Comparison of ENCODE assay signal across 12 mouse cellular contexts in the genomic region with DNA sequence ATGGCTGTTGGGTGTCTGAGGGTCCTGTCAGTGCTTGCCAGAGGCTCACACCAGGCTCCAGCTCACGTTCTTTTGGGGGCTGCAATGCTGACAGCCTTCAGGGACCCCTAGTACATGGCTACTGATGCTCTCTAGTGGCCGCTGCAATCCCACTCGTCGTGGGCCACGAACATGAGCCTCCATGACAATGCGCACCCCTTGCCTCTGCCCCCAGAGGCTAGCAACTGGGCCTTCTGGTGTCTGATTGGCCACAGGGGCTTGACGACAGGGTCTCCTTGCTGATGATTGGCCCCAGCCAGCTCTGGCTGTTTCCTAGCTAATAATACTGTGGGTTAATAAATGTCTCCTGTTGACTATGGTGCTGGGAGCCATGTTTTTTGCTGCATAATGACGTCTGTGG.
DNase-seq lines count a peak whose midpoint lies in the region; ATAC-seq and TF ChIP-seq lines count a peak whose summit lies in the region.
"Had no signal": no experiment of that assay in that cellular context is flagged by ENCODE, and none has a peak within 500 bp of the region (broad histone marks: within the 10 kb centered on the region; RNA-seq: fewer than 3 reads in every experiment).

No protein-coding gene starts in this region.

- H3K9me3 ChIP-seq in heart, embryonic 13.5 days = peaks cover 59% of the 10 kb centered on the region
- H3K9me3 ChIP-seq in embryonic facial prominence, embryonic 15.5 days (replicated peaks) = peaks cover 30% of the 10 kb centered on the region
- H3K9me3 ChIP-seq in liver, postnatal 0 days (ENCODE audit: low read length) = peaks cover 3% of the 10 kb centered on the region

- H3K9ac ChIP-seq in heart, embryonic 13.5 days = no peak overlapping the region
- H3K9ac ChIP-seq in embryonic facial prominence, embryonic 15.5 days = no peak overlapping the region
- H3K9ac ChIP-seq in liver, postnatal 0 days (replicated peaks) = no peak overlapping the region
- H3K9ac ChIP-seq: lung, embryonic 14.5 days had no signal

- 79% methylated on average over 8 of the region's 8 CpGs for WGBS in heart, embryonic 13.5 days
- WGBS in embryonic facial prominence, embryonic 15.5 days = 74% methylated on average over 8 of the region's 8 CpGs
- WGBS in liver, postnatal 0 days (ENCODE audit: insufficient replicate concordance) = 72% methylated on average over 8 of the region's 8 CpGs

- H3K27me3 ChIP-seq in heart, embryonic 13.5 days (replicated peaks) = no peaks in the 10 kb centered on the region
- H3K27me3 ChIP-seq in embryonic facial prominence, embryonic 15.5 days = no peaks in the 10 kb centered on the region
- H3K27me3 ChIP-seq in liver, postnatal 0 days (ENCODE audit: insufficient read depth, low read length) = no peaks in the 10 kb centered on the region

- H3K36me3 ChIP-seq in heart, embryonic 13.5 days = peaks cover 13% of the 10 kb centered on the region; the same call in 1 of the 2 replicates
- H3K36me3 ChIP-seq in embryonic facial prominence, embryonic 15.5 days = no peaks in the 10 kb centered on the region
- H3K36me3 ChIP-seq in liver, postnatal 0 days (replicated peaks; ENCODE audit: insufficient read depth, low read length) = no peaks in the 10 kb centered on the region

- TF ChIP-seq CTCF in liver, postnatal 0 days (IDR thresholded peaks at IDR 0.05; ENCODE audit: low read depth) = no peak

- intact Hi-C loops in heart, postnatal 36 days (cut with DNase I) = no loop called here

- DNase-seq in heart, postnatal 36 days = no peak
- peak; percentile 79 for DNase-seq in R1 (ENCODE audit: low read depth, low spot score)
- DNase-seq in liver, postnatal 0 days = no peak
- no peak for DNase-seq in urinary bladder, adult 2 months (ENCODE audit: low spot score)
- DNase-seq: cerebellum, postnatal 36 days; kidney, postnatal 25 days; lung, embryonic 14.5 days; right cerebral cortex, adult 18-20 months; thymus, adult 2 months had no signal

- peaks cover 22% of the 10 kb centered on the region for H3K4me1 ChIP-seq in heart, embryonic 13.5 days
- H3K4me1 ChIP-seq in embryonic facial prominence, embryonic 15.5 days = peaks cover 9% of the 10 kb centered on the region
- H3K4me1 ChIP-seq in liver, postnatal 0 days (ENCODE audit: insufficient read depth) = peaks cover 6% of the 10 kb centered on the region; the same call in 1 of the 2 replicates

- no peak overlapping the region for H3K4me2 ChIP-seq in heart, embryonic 13.5 days
- no peak overlapping the region for H3K4me2 ChIP-seq in embryonic facial prominence, embryonic 15.5 days (replicated peaks)
- no peak overlapping the region for H3K4me2 ChIP-seq in liver, postnatal 0 days (ENCODE audit: low read depth, low read length)

- TF ChIP-seq EP300 in liver, postnatal 0 days (IDR thresholded peaks at IDR 0.05; ENCODE audit: low read depth) = no peak

- no peak overlapping the region for H3K4me3 ChIP-seq in heart, embryonic 13.5 days
- H3K4me3 ChIP-seq in embryonic facial prominence, embryonic 15.5 days (replicated peaks) = no peak overlapping the region
- H3K4me3 ChIP-seq in liver, postnatal 0 days (ENCODE audit: low read depth, low read length) = no peak overlapping the region

- ATAC-seq in heart, embryonic 13.5 days (ENCODE audit: extremely low read depth, insufficient number of reproducible peaks, low FRiP score, low TSS enrichment) = no peak
- ATAC-seq in embryonic facial prominence, embryonic 15.5 days (ENCODE audit: insufficient number of reproducible peaks, low FRiP score, low TSS enrichment, low read depth) = no peak
- peak; percentile 43 for ATAC-seq in liver, postnatal 0 days
- ATAC-seq in erythroid progenitor cell, adult 5-6 weeks (replicated peaks; ENCODE audit: low FRiP score, poor library complexity, severe bottlenecking) = no peak

- 0 out of 2 replicates have a peak overlapping the region, but pooled peaks have one; percentile 3 for H3K27ac ChIP-seq in heart, embryonic 13.5 days (replicated peaks)
- H3K27ac ChIP-seq in embryonic facial prominence, embryonic 15.5 days (replicated peaks) = peak overlapping the region; percentile 61
- no peak overlapping the region for H3K27ac ChIP-seq in liver, postnatal 0 days (ENCODE audit: low read depth)
